Mouse (Mus musculus): ENCODE results near the gene Ppp1r9b.

GRCm38 (mm10) chr11:95043060-95043459 lies 52.2 kb downstream of the Ppp1r9b start:
- TF ChIP-seq CTCF (IDR thresholded peaks at IDR 0.05; ENCODE audit: insufficient read depth, low read depth, low read length) (no peak), POLR2A (IDR thresholded peaks at IDR 0.05; ENCODE audit: insufficient read depth, low read depth, low read length) (no peak)
